Comparison of ENCODE assay signal across 11 mouse cellular contexts in the genomic region with DNA sequence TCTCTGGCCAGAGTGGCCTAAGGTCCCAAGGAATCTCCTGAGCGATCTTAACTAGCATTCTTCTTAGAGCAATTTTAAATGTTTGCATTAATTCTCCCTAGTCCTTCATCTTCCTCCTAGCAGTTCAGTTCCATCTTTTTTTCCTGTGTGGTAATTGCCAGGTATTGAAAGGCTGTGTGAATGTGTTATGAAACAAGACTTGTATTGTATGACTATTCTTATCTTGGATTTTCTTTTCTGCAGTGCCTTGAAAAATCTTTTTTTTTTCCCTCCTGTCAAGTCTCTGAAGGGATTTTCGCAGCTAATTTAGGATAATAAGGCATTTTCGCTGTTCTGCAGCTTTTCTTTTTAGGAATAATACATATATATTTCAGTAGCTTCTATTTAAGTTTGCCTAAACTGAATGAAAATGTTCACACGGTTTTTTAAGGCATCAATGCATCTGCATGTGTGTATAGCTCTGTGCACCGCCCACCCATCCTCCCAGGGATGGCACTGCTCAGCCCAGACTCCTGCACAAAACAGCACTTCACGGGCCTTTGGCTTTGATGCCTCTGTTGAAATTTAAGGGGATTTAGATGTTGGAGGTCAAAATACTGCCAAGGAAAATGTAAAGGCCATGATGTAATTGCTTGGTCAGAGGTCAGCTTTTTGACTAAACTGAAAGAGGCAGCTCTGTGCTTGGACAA.
A peak's percentile ranks its signal among the peaks of the same experiment; 100 is the strongest.
DNase-seq lines count a peak whose midpoint lies in the region.
"Had no signal": no experiment of that assay in that cellular context is flagged by ENCODE, and none has a peak within 500 bp of the region (broad histone marks: within the 10 kb centered on the region; RNA-seq: fewer than 3 reads in every experiment).

No protein-coding gene starts in this region.

- intact Hi-C loops in left cerebral cortex, postnatal 4 days (cut with DNase I): no loop called here

- DNase-seq in left cerebral cortex, adult 11 months (ENCODE audit: low spot score): peak; percentile 43
- no peak for DNase-seq in left cerebral cortex, postnatal 4 days
- DNase-seq in embryo, embryonic 9.5 days (ENCODE audit: extremely low spot score): peak; percentile 17
- peak; percentile 3 to 65 for DNase-seq in left cerebral cortex, adult 8-10 months (ENCODE audit: low spot score in 2 of 2)
- peak; percentile 26 for DNase-seq in right cerebral cortex, postnatal 14 days
- DNase-seq in urinary bladder, postnatal 4 days (ENCODE audit: low spot score in 2 of 2): no peak
- no peak for DNase-seq in adrenal gland, adult 18-20 months (ENCODE audit: low spot score in 2 of 2)
- no peak for DNase-seq in lung, adult 18-20 months
- DNase-seq: adrenal gland, adult 8-10 months; cerebellum, adult 18-20 months; liver, embryonic 13.5 days had no signal

Comparison
In these comparisons a context has a peak if more than half of its experiments do, and no peak if none do; other contexts are left out.
1. DNase-seq: peak in left cerebral cortex, adult 11 months (single experiment), embryo, embryonic 9.5 days (single experiment), left cerebral cortex, adult 8-10 months (2 of 2) and right cerebral cortex, postnatal 14 days (single experiment); none in left cerebral cortex, postnatal 4 days (single experiment), urinary bladder, postnatal 4 days (0 of 2), adrenal gland, adult 18-20 months (0 of 2) and lung, adult 18-20 months (0 of 2).